In the genomic region with DNA sequence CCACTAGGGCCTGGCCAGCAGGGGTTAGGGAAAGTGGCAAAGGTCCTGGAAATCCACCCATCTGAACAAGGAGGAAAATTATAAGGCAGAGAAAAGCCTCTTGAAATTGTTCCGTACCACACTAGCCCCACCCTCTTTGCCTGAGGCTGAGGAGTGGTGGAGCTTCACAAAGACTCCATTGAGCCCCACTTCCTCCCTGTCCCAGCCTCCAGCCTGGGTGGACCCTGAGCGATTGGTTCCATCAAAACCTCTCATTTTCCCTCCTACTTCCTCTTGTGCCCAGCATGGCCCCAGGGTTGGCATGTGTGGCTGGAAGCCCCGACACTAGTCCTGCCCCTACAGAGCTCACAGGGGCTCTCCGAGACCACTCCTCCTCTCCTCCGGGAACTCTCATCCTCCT, we compare ENCODE assay signal across 16 mouse cellular contexts. TPM values are rescaled to one million over a fixed set of nuclear protein-coding genes. Genes with fewer than 3 reads are reported as not detected.
DNase-seq lines count a peak whose midpoint lies in the region; ATAC-seq and TF ChIP-seq lines count a peak whose summit lies in the region.
"Had no signal": no experiment of that assay in that cellular context is flagged by ENCODE, and none has a peak within 500 bp of the region (broad histone marks: within the 10 kb centered on the region; RNA-seq: fewer than 3 reads in every experiment).

No protein-coding gene starts in this region.

- no peak overlapping the region for H3K9ac ChIP-seq in heart, adult 2 months (ENCODE audit: low read depth, low read length)
- H3K9ac ChIP-seq in intestine, postnatal 0 days (ENCODE audit: low read depth, low read length): no peak overlapping the region

- no peaks in the 10 kb centered on the region for H3K36me3 ChIP-seq in heart, adult 2 months (ENCODE audit: control insufficient read depth, insufficient read depth, low read length)
- no peaks in the 10 kb centered on the region; the same call in 1 of the 2 replicates for H3K36me3 ChIP-seq in intestine, postnatal 0 days (ENCODE audit: control insufficient read depth, insufficient read depth)
- H3K36me3 ChIP-seq: midbrain, embryonic 10.5 days had no signal

- H3K27ac ChIP-seq in heart, adult 2 months: no peak overlapping the region
- no peak overlapping the region for H3K27ac ChIP-seq in intestine, postnatal 0 days (ENCODE audit: low read depth, low read length)
- H3K27ac ChIP-seq: midbrain, embryonic 10.5 days had no signal

- DNase-seq in heart, adult 11 months: peak; percentile 88
- no peak for DNase-seq in heart, adult 2 months
- DNase-seq in 3T3-L1 (ENCODE audit: low read depth, low spot score): peak; percentile 59
- peak; percentile 44 for DNase-seq in brain, adult 2 months (ENCODE audit: low read depth, low spot score)
- no peak for DNase-seq in liver
- no peak for DNase-seq in frontal cortex, postnatal 36 days (ENCODE audit: low spot score in 2 of 2)
- no peak for DNase-seq in urinary bladder, adult 18-20 months (ENCODE audit: low spot score in 2 of 2)
- DNase-seq: cerebellum, postnatal 25 days; heart, postnatal 36 days; layer of hippocampus, adult 9-11 months; lung, adult 18-20 months had no signal

- TF ChIP-seq POLR2A in heart, adult 2 months (IDR thresholded peaks at IDR 0.05; ENCODE audit: insufficient read depth, low read depth, low read length): no peak

- no peak overlapping the region for H3K4me3 ChIP-seq in heart, adult 2 months
- no peak overlapping the region for H3K4me3 ChIP-seq in intestine, postnatal 0 days (ENCODE audit: low read depth, low read length)
- H3K4me3 ChIP-seq: midbrain, embryonic 10.5 days had no signal

- intact Hi-C loops in heart, adult 2 months (cut with DNase I): no loop called here

- H3K27me3 ChIP-seq in heart, adult 2 months (ENCODE audit: control insufficient read depth, insufficient read depth, low read length): no peaks in the 10 kb centered on the region
- no peaks in the 10 kb centered on the region; the same call in 1 of the 2 replicates for H3K27me3 ChIP-seq in intestine, postnatal 0 days (replicated peaks; ENCODE audit: control insufficient read depth, insufficient read depth, low read length)

- H3K79me2 ChIP-seq in heart, adult 2 months (replicated peaks; ENCODE audit: control insufficient read depth, insufficient read depth, low read length): no peaks in the 10 kb centered on the region

- TF ChIP-seq CTCF in heart, adult 2 months (IDR thresholded peaks at IDR 0.05): no peak
- no peak for TF ChIP-seq CTCF in intestine, postnatal 0 days (IDR thresholded peaks at IDR 0.05; ENCODE audit: low read depth)

- H3K9me3 ChIP-seq in intestine, postnatal 0 days (ENCODE audit: control insufficient read depth): no peaks in the 10 kb centered on the region
- H3K9me3 ChIP-seq: midbrain, embryonic 10.5 days had no signal

- ATAC-seq in intestine, postnatal 0 days: peak; percentile 29; the same call in 1 of the 2 replicates

- H3K4me2 ChIP-seq in intestine, postnatal 0 days (replicated peaks; ENCODE audit: low read depth): no peak overlapping the region
- H3K4me2 ChIP-seq: heart, embryonic 11.5 days had no signal

- H3K4me1 ChIP-seq in heart, adult 2 months (ENCODE audit: control insufficient read depth, insufficient read depth, low read length): peaks cover 7% of the 10 kb centered on the region
- H3K4me1 ChIP-seq in intestine, postnatal 0 days (replicated peaks; ENCODE audit: control insufficient read depth, insufficient read depth, low read length): no peaks in the 10 kb centered on the region

- no peak for TF ChIP-seq EP300 in heart, adult 2 months (IDR thresholded peaks at IDR 0.05; ENCODE audit: insufficient read depth, low read depth, low read length)

- 83% methylated on average over 5 of the region's 5 CpGs for WGBS in heart, adult 2 months
- WGBS in intestine, postnatal 0 days: 72% methylated on average over 5 of the region's 5 CpGs

RNA-seq across cellular contexts. Expression of a gene that starts 12.5 kb away (rescaled TPM):
- 10 to 100 TPM; 12.7 to 13.7 TPM for total RNA-seq in heart, adult 2 months (2021)
- polyA plus RNA-seq in heart, adult 2 months (2012; rRNA removed): 15.7 and 17.1 TPM in 2 replicates
- 8.2 and 8.5 TPM in 2 replicates for polyA plus RNA-seq in intestine, postnatal 0 days (2015; fragmentation: Nextera tagmentation; extraction: Ambion mirVana)

RNA-seq across cellular contexts. Expression of a gene that starts 12.8 kb away (rescaled TPM):
- total RNA-seq in heart, adult 2 months (2021): not detected
- 1.5 and 1.6 TPM in 2 replicates for polyA plus RNA-seq in heart, adult 2 months (2012; rRNA removed)
- 0.70 and 0.97 TPM in 2 replicates for polyA plus RNA-seq in intestine, postnatal 0 days (2015; fragmentation: Nextera tagmentation; extraction: Ambion mirVana)
- total RNA-seq: ES-E14; heart, postnatal 36 days; liver, adult 2 months had no signal
- polyA plus RNA-seq: midbrain, embryonic 10.5 days had no signal

RNA-seq across cellular contexts. Expression of a gene that starts 50.9 kb away (rescaled TPM):
- total RNA-seq in heart, adult 2 months (2021): 10 to 100 TPM in 1 of 2 experiments, 1 to 10 TPM in 1; 6.7 to 10.0 TPM
- polyA plus RNA-seq in heart, adult 2 months (2012; rRNA removed): 7.8 and 8.8 TPM in 2 replicates
- polyA plus RNA-seq in intestine, postnatal 0 days (2015; fragmentation: Nextera tagmentation; extraction: Ambion mirVana): 2.0 and 2.5 TPM in 2 replicates

RNA-seq across cellular contexts. Expression of a gene that starts 60.0 kb away (rescaled TPM):
- total RNA-seq in heart, adult 2 months (2021): 10 to 100 TPM; 54.0 to 63.3 TPM
- polyA plus RNA-seq in heart, adult 2 months (2012; rRNA removed): 75.6 and 87.1 TPM in 2 replicates
- 58.4 and 59.8 TPM in 2 replicates for polyA plus RNA-seq in intestine, postnatal 0 days (2015; fragmentation: Nextera tagmentation; extraction: Ambion mirVana)

Comparison
In these comparisons a context has a peak if more than half of its experiments do, and no peak if none do; other contexts are left out.
1. DNase-seq: peak in heart, adult 11 months (single experiment), 3T3-L1 (single experiment) and brain, adult 2 months (single experiment); none in heart, adult 2 months (0 of 2), liver (single experiment), frontal cortex, postnatal 36 days (0 of 2) and urinary bladder, adult 18-20 months (0 of 2).